Mouse (Mus musculus) hindbrain, postnatal 0 days (tissue): ENCODE data around the gene Il13. TPM values are rescaled to one million over a fixed set of nuclear protein-coding genes. Genes with fewer than 3 reads are reported as not detected.

Experiments used
- ATAC-seq: fragments of 200-750 bp; cut with Nextera tagmentation; 2 replicates; pipeline ENCODE4 v1.8.0; 2017; ENCODE audit warnings: mild to moderate bottlenecking, moderate TSS enrichment, moderate library complexity
- DNase-seq: peaks from one replicate; pipeline ENCODE4 v3.0.0-alpha.2; 2015; ENCODE audit warnings: low spot score
- H3K27ac ChIP-seq: fragments of 300-500 bp; sonication (generic); 2 replicates; pipeline ENCODE4 v1.5.1; 2014; ENCODE audit warnings: mild to moderate bottlenecking
- H3K27me3 ChIP-seq: fragments of 300-500 bp; sonication (generic); 2 replicates; pipeline ENCODE4 v1.6.1; 2014; ENCODE audit warnings: low read length, mixed read lengths; ENCODE audit not compliant: insufficient read depth
- H3K36me3 ChIP-seq: fragments of 300-500 bp; sonication (generic); 2 replicates; pipeline ENCODE4 v1.6.1; 2014; ENCODE audit warnings: low read length, mixed read lengths; ENCODE audit not compliant: insufficient read depth
- H3K4me1 ChIP-seq: fragments of 300-500 bp; sonication (generic); 2 replicates; pipeline ENCODE4 v1.6.1; 2014; ENCODE audit warnings: antibody characterized with exemption, low read length, mixed read lengths; ENCODE audit not compliant: insufficient read depth
- H3K4me2 ChIP-seq: fragments of 300-500 bp; sonication (generic); 2 replicates; pipeline ENCODE4 v1.6.1; 2014; ENCODE audit warnings: low read depth, mild to moderate bottlenecking, low read length, moderate library complexity, mixed read lengths
- H3K4me3 ChIP-seq: fragments of 300-500 bp; sonication (generic); 2 replicates; pipeline ENCODE4 v1.5.1; 2014; ENCODE audit warnings: low read length
- H3K9ac ChIP-seq: fragments of 300-500 bp; sonication (generic); replicated peaks from 2 replicates; pipeline ENCODE4 v1.6.1; 2014; ENCODE audit warnings: mild to moderate bottlenecking, low read length, moderate library complexity, mixed read lengths
- H3K9me3 ChIP-seq: fragments of 300-500 bp; sonication (generic); 2 replicates; pipeline ENCODE4 v1.6.1; 2016; ENCODE audit warnings: low read length, mixed read lengths
- CTCF ChIP-seq: IDR thresholded peaks from 2 replicates; pipeline ENCODE4 v1.5.1; 2016; ENCODE audit warnings: antibody characterized with exemption, control low read depth, low read depth
- WGBS: fragments of 180-500 bp; shearing (Covaris S2); extraction: QIAGEN DNeasy Blood & Tissue Kit; methylation state at CpG from one replicate; pipeline ENCODE4 v1.1.7; 2014; 5-methylcytosine and 5-hydroxymethylcytosine counted together
- polyA plus RNA-seq: library from polyadenylated mRNA; unstranded; fragments of >200 nt; fragmentation: Nextera tagmentation; extraction: Ambion mirVana; gene quantifications from 2 replicates; pipeline ENCODE4 v1.2.1, GENCODE M21; 2015
- total RNA-seq: library from RNA; depleted of rRNA; stranded (reverse); fragments of >200 nt; gene quantifications from 2 replicates; pipeline ENCODE4 v1.2.3, GENCODE M21; 2014

Il13 gene
- total and polyA plus RNA-seq, 2 experiments from 2014 or later: not detected

DNA sequence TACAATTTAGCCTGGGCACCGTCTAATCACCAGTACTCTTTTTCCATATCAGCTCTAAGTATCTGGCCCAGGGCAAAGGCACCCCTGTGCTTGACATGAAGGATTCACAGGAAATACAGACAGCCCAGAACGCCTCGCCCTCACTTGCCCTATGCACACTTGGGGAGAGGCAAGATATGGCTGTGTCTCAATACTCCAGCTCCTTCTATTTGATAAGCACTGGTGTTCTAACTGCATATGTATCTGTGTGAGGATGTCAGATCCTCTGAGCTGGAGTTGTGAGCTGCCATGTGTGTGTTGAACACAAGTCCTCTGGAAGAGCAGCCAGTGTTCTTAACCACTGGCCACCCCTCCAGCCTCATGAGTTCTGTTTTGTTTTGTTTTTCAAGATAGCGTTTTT is 16.9 kb upstream of the Il13 start:
- 91% methylated on average over 4 of the region's 4 CpGs for WGBS
- no peaks in the 10 kb centered on the region for H3K27me3 ChIP-seq
- no peak overlapping the region for H3K9ac ChIP-seq
- no peak overlapping the region for H3K27ac ChIP-seq
- no peaks in the 10 kb centered on the region for H3K4me1 ChIP-seq
- no peak overlapping the region for H3K4me3 ChIP-seq
- no peak overlapping the region for H3K4me2 ChIP-seq
- no peak for TF ChIP-seq CTCF
- DNase-seq: no peak
- ATAC-seq: no peak
- no peaks in the 10 kb centered on the region for H3K9me3 ChIP-seq
- H3K36me3 ChIP-seq: peaks cover 25% of the 10 kb centered on the region

DNA sequence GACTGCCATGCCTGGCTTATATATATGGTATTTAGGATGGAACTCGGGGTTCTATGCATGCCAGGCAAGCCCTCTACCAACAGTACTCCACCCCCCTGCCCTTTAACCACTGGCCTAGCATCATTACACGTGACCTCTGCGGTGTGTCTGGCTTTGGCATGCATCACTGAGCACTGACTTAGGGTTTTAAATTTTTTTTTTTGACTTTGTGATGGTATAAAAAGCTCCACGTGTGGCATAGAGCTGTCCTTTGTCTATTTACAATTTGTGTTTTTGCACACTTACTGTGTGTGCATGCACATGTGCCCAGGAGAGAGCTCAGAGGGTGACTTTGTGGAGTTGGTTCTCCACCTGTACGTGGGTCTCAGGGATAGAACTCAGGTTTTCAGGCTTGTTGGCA is 9.5 kb upstream of the Il13 start:
- Histone ChIP-seq H3K4me2 (no peak overlapping the region), H3K36me3 (no peaks in the 10 kb centered on the region), H3K27me3 (no peaks in the 10 kb centered on the region), H3K4me1 (no peaks in the 10 kb centered on the region), H3K27ac (no peak overlapping the region), H3K4me3 (no peak overlapping the region), H3K9me3 (no peaks in the 10 kb centered on the region), H3K9ac (no peak overlapping the region)
- WGBS: 72% methylated on average over 5 of the region's 5 CpGs
- no peak for DNase-seq
- TF ChIP-seq CTCF: no peak
- ATAC-seq: no peak

DNA sequence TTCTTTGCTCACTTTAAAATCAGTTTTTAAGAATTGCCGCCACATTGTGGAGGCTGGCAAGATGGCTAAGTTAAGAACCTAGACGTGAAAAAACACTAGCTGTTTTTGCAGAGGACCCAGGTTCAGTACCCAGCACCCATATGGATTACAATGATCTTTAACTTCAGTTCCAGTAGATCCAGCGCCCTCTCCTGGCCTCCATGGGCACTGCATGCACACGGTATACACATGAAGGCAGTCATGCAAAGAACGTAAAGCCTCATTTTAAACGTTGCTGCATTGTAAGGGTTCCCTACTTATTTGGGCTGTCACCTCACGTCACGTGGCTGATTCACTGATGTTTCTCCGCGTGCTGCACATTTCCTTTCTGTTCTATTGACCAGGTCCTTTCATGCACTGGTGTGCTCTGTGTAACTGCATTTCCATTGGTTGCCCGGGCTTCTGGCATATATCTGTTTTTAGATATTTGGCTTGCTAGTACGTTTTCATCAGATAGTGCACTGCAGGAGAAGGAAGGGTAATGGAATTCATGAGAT is 8.3 kb upstream of the Il13 start:
- Histone ChIP-seq H3K9me3 (no peaks in the 10 kb centered on the region), H3K9ac (no peak overlapping the region), H3K4me2 (no peak overlapping the region), H3K4me1 (no peaks in the 10 kb centered on the region), H3K36me3 (no peaks in the 10 kb centered on the region), H3K4me3 (no peak overlapping the region), H3K27ac (no peak overlapping the region), H3K27me3 (no peaks in the 10 kb centered on the region)
- ATAC-seq (no peak), DNase-seq (peak; percentile 6)
- 81% methylated on average over 12 of the region's 12 CpGs for WGBS
- TF ChIP-seq CTCF: peak; percentile 45

DNA sequence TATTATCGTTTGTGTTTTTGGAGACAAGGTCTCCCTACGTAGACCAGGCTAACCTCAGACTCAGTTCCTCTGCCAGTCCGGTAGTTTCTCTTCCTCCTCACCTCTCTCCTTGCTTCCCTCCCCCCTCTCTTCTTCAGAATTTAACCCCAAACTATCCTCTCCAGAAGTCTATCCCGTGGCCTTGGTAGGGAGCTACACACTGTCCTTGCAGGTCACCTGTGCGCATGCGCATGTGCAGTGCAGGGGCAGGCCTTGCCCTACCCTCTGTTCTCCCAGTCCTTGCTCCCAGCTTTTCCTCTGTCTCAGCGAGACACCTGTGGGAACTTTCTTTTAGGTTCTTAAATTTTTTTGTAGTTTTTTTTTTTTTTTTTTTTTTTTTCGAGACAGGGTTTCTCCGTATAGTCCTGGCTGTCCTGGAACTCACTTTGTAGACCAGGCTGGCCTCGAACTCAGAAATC is 3.3 kb upstream of the Il13 start:
- Histone ChIP-seq H3K9ac (no peak overlapping the region), H3K27me3 (no peaks in the 10 kb centered on the region), H3K36me3 (no peaks in the 10 kb centered on the region), H3K4me3 (no peak overlapping the region), H3K4me2 (no peak overlapping the region), H3K27ac (no peak overlapping the region), H3K4me1 (peaks cover 6% of the 10 kb centered on the region; the same call in 1 of the 2 replicates), H3K9me3 (no peaks in the 10 kb centered on the region)
- no peak for DNase-seq
- no peak for ATAC-seq
- 81% methylated on average over 10 of the region's 10 CpGs for WGBS
- TF ChIP-seq CTCF: no peak

DNA sequence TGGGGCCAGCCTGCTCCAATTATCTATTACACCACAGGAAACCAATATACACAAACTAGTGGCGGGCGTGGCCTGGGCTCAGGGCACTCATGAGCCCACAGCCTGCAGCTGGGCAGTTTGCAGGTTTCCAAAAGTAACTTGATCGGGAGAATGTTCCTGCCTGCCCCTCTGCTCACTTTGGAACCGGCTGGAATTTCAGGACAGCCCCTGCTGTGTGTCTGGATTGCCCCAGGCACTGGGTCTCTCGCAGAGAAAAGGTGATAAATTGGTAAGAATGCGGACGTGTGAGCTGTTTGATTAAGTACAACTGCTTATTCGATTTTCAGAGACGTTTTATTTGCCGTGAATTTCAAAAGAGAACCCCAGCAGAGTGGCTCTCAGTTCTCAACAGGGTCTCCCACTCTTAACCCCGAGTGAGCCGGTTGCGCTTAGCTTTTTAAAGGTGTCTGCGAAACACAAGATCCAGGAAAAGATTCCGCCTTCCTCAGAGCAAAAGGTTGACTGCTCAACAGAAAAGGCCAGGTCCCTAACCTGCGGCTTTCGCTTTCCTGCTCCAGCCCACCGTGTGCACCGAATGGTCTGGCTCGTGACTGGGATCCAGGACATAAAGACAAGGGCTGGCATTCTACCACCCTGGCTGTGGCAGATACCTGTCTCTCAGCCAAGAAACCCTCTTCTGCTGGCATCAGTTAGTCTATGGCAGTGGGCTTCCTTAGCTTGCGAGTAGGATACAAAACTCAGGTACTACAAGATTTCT is 2.7 kb upstream of the Il13 start:
- no peak overlapping the region; the same call in 1 of the 2 replicates for H3K4me2 ChIP-seq
- 26% methylated on average over 21 of the region's 21 CpGs for WGBS
- no peaks in the 10 kb centered on the region for H3K36me3 ChIP-seq
- peaks cover 6% of the 10 kb centered on the region; the same call in 1 of the 2 replicates for H3K4me1 ChIP-seq
- H3K4me3 ChIP-seq: no peak overlapping the region
- DNase-seq (peak; percentile 37), ATAC-seq (no peak)
- H3K27me3 ChIP-seq: no peaks in the 10 kb centered on the region
- no peaks in the 10 kb centered on the region for H3K9me3 ChIP-seq
- no peak for TF ChIP-seq CTCF
- H3K27ac ChIP-seq: no peak overlapping the region
- H3K9ac ChIP-seq: no peak overlapping the region

DNA sequence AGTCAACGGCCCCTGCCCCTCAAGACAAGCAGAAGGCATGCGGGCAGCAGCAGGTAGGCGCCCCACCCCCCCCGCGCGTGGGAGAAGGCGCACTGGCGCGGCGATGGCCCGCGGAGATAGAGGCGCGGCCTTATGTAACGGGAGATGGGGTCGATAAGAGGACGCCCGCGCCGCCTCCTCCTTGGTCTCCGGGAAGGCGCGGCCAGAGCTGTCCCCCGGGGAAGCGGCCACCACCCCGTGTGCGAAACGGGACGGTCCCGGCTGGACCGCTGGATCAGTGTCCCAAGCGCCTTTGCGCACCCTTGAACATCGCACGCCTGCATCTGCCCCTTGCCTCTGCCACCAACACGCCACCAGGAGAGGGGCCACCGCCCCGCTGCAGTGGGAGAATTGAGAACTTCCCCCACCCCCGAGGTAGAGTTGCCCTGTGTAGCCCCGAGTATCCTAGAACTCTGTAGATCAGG is 1.7 kb upstream of the Il13 start:
- Histone ChIP-seq H3K4me1 (peaks cover 6% of the 10 kb centered on the region; the same call in 1 of the 2 replicates), H3K4me2 (peak overlapping the region; percentile 62), H3K27me3 (no peaks in the 10 kb centered on the region), H3K9ac (0 out of 2 replicates have a peak overlapping the region, but pooled peaks have one; percentile 17), H3K36me3 (no peaks in the 10 kb centered on the region), H3K9me3 (no peaks in the 10 kb centered on the region), H3K4me3 (peak overlapping the region; percentile 32), H3K27ac (no peak overlapping the region)
- 2% methylated on average over 34 of the region's 40 CpGs for WGBS
- TF ChIP-seq CTCF: no peak
- no peak for DNase-seq
- no peak for ATAC-seq
